Mouse (Mus musculus): ENCODE measurements around the gene Mpped2.

- TF ChIP-seq CTCF (IDR thresholded peaks at IDR 0.05; ENCODE audit: extremely low read depth, insufficient read depth, low read length) (no peak), POLR2A (IDR thresholded peaks at IDR 0.05; ENCODE audit: extremely low read depth, insufficient read depth, low read length) (no peak)
These were observed 133.7 kb downstream of the Mpped2 start for GRCm38 (mm10) chr2:106826806-106827205.

Measured in cortical plate, adult 2 months (tissue).